Mouse (Mus musculus) heart, postnatal 10 days (tissue): ENCODE results near the gene Gm49352. TPM values are rescaled to one million over a fixed set of nuclear protein-coding genes. Genes with fewer than 3 reads are reported as not detected.
"Not testable (repeated sequence)": the region's sequence is repeated elsewhere in the genome, so short reads cannot be mapped to it uniquely, and the experiment has no call there.

Source experiments
- DNase-seq, 2 experiments: peaks; one replicate each; pipeline ENCODE4 v3.0.0; 2021
- intact Hi-C: fragments of 180-260 bp; cut with DNase I; formaldehyde crosslinking; loops from one replicate; pipeline ENCODE4 v1.15.1; 2025
- total RNA-seq, 2 experiments: library from RNA; stranded (reverse); gene quantifications; 2 replicates each; pipeline ENCODE4 v1.2.3; 2021

Gene Gm49352
- total RNA-seq: not detected

DNA sequence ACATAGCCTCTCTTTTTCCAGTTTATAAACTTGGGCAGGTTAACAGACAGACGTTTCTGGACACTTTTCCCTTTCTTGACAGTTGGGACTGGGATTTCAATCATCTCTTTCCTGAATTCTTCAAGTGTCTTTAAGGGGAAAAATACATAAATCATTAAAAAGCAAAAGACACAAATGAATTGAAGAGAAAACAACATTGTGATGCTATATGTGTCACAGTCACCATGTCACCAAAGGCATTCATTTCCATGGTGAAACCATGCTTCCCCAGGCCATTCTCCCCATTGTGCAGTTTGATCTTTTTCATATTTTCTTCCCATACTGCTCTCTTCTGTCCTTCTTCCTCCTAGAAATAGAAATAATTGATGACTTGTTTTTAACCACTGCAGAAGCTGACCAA, at the start of gene Gm49352:
Gm49352 (minus strand) TSS at position 101 of the 400 bp plus-strand sequence.
- intact Hi-C loops, DNase-seq: not testable (repeated sequence)

DNA sequence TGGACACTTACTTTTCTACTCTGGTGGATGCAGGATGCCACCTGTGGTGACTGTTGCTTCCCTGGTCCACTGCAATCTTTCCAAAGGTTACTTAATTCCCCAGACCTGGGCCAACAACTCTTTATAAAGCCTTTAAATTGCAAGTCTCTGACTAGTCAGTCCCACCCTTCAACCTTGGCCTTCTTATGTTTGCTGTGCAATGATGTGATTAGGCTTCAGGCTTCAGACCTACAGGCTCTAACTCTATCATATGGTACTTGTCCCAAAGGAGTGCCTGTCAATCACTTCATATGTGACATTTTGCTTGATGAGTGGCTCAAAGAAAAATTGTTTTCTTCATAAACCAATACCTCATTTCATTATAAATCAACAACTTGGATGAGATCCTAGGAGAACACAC, 2.1 kb upstream of the Gm49352 start, which contains the start of gene Cts3:
Cts3 (minus strand) TSS at position 101 of the 400 bp plus-strand sequence.
- DNase-seq: no peak
- intact Hi-C loops: no loop called here

DNA sequence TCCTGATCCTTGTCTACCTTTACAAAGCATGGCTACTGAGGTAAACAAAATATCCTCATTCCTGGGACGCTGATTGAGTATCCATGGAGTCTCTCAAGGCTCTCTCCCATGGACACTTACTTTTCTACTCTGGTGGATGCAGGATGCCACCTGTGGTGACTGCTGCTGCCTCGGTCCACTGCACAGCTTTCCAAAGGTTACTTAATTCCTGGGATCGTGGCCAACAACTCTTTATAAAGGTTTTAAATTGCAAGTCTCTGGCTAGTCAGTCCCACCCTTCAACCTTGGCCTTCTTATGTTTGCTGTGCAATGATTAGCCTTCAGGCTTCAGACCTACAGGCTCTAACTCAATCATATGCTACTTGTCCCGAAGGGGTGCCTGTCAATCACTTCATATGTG, 26.3 kb downstream of the Gm49352 start, which contains the start of gene Ctsm:
Ctsm (minus strand) TSS at position 209 of the 400 bp plus-strand sequence.
- intact Hi-C loops: no loop called here

More for the DNA sequence above, 26.3 kb downstream of the Gm49352 start, which contains the start of gene Ctsm:
- DNase-seq: no peak

Other genes starting within 250 kb of the Gm49352 start
- gene Cts7, start 210.0 kb downstream of the Gm49352 start, total RNA-seq: not detected
- gene Ctsm, start 26.3 kb downstream of the Gm49352 start, total RNA-seq: not detected
- gene Cts3, start 2.0 kb upstream of the Gm49352 start, total RNA-seq: not detected